Mouse (Mus musculus) myocyte (in vitro differentiated cells): Measurements from ENCODE around the gene Celf2. TPM values are rescaled to one million over a fixed set of nuclear protein-coding genes. Genes with fewer than 3 reads are reported as not detected.

Experiments
- H3K27me3 ChIP-seq: one replicate; pipeline ENCODE4 v1.6.1; 2011; ENCODE audit not compliant: control insufficient read depth, insufficient read depth, insufficient read length
- H3K36me3 ChIP-seq: one replicate; pipeline ENCODE4 v1.6.1; 2011; ENCODE audit not compliant: control insufficient read depth, insufficient read depth
- H3K4me2 ChIP-seq: one replicate; pipeline ENCODE4 v1.6.1; 2011; ENCODE audit warnings: low read depth, control low read depth
- H3K4me3 ChIP-seq: one replicate; pipeline ENCODE4 v1.5.1; 2011; ENCODE audit warnings: mild to moderate bottlenecking, control low read depth, moderate library complexity
- H3K79me2 ChIP-seq: one replicate; pipeline ENCODE4 v1.6.1; 2011; ENCODE audit not compliant: control insufficient read depth, insufficient read depth
- H3ac ChIP-seq: one replicate; pipeline ENCODE4 v1.6.1; 2011; ENCODE audit not compliant: control insufficient read depth, insufficient read length
- CEBPB ChIP-seq: IDR thresholded peaks from 2 replicates; pipeline ENCODE4 v1.6.1; 2011; ENCODE audit warnings: mild to moderate bottlenecking, moderate library complexity; ENCODE audit not compliant: poor library complexity, insufficient read depth, severe bottlenecking
- E2F4 ChIP-seq: IDR thresholded peaks from one replicate; pipeline ENCODE4 v1.6.1; 2011; ENCODE audit warnings: mild to moderate bottlenecking, control low read depth, moderate library complexity; ENCODE audit not compliant: insufficient read depth
- MAX ChIP-seq: IDR thresholded peaks from one replicate; pipeline ENCODE4 v1.6.1; 2011; ENCODE audit warnings: low read depth, mild to moderate bottlenecking, control low read depth
- MYOD1 ChIP-seq, 3 experiments: IDR thresholded peaks; one replicate each; pipeline ENCODE4 v1.6.1; 2011; ENCODE audit warnings: control low read depth in 2 of 3, low read depth in 2 of 3, mild to moderate bottlenecking in 2 of 3, moderate library complexity in 1 of 3; ENCODE audit not compliant: insufficient read length in 2 of 3, control insufficient read depth in 1 of 3
- MYOG ChIP-seq, 3 experiments: IDR thresholded peaks; one replicate each; pipeline ENCODE4 v1.6.1; 2011; ENCODE audit warnings: control low read depth in 2 of 3, low read depth in 2 of 3, mild to moderate bottlenecking in 2 of 3; ENCODE audit not compliant: insufficient read length in 2 of 3, control insufficient read depth in 1 of 3, insufficient read depth in 1 of 3
- POLR2A ChIP-seq: IDR thresholded peaks from one replicate; pipeline ENCODE4 v1.6.1; 2011; ENCODE audit warnings: low read depth, mild to moderate bottlenecking, control low read depth, moderate library complexity; ENCODE audit not compliant: insufficient read length
- POLR2AphosphoS2 ChIP-seq: IDR thresholded peaks from one replicate; pipeline ENCODE4 v1.6.1; 2011; ENCODE audit warnings: low read depth, control low read depth; ENCODE audit not compliant: insufficient read length
- REST ChIP-seq: IDR thresholded peaks from one replicate; pipeline ENCODE4 v1.6.1; 2011; ENCODE audit warnings: mild to moderate bottlenecking, control low read depth, moderate library complexity; ENCODE audit not compliant: insufficient read depth, insufficient read length
- SRF ChIP-seq: IDR thresholded peaks from one replicate; pipeline ENCODE4 v1.6.1; 2011; ENCODE audit warnings: low read depth; ENCODE audit not compliant: control insufficient read depth, insufficient read length
- TCF12 ChIP-seq: IDR thresholded peaks from one replicate; pipeline ENCODE4 v1.6.1; 2011; ENCODE audit warnings: mild to moderate bottlenecking, control low read depth; ENCODE audit not compliant: poor library complexity, insufficient read depth, severe bottlenecking
- TCF3 ChIP-seq: IDR thresholded peaks from one replicate; pipeline ENCODE4 v1.6.1; 2011; ENCODE audit warnings: low read depth, control low read depth; ENCODE audit not compliant: insufficient read length
- USF1 ChIP-seq: IDR thresholded peaks from one replicate; pipeline ENCODE4 v1.6.1; 2011; ENCODE audit warnings: low read depth, mild to moderate bottlenecking, control low read depth, moderate library complexity
- polyA plus RNA-seq: library from polyadenylated mRNA; unstranded; fragments of >200 nt; fragmentation: generic; extraction: Trizol; gene quantifications from one replicate; pipeline ENCODE4 v1.2.1, GENCODE M21; 2012; ENCODE audit warnings: missing spikeins

Celf2 gene
- polyA plus RNA-seq, 1 experiment, result 30.1 TPM

DNA sequence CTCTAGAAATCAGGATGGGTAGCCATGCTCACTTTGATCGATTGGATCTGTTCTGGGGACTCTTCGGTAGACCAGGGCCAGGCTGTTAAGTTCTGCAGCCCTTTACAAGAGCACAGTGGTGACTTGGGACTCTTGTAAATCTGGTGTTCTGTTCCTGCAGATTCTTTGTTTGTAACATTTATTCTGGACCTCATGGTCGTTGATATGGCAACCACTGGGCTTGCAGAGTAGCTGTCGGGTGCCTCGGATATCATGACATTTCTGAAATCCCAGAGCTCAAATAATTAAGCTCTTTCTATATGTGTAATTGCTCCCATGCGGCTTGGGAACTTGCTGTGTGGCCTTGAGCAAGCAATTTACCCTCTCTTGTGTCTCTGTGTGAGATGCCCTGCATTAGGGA lies 525.5 kb downstream of the Celf2 start:
- Histone ChIP-seq H3K27me3 (no peaks in the 10 kb centered on the region), H3K4me2 (no peak overlapping the region), H3K79me2 (no peaks in the 10 kb centered on the region), H3K36me3 (no peaks in the 10 kb centered on the region), H3K4me3 (no peak overlapping the region), H3ac (no peak overlapping the region)
- TF ChIP-seq POLR2A (no peak), CEBPB (no peak), MYOG (IDR thresholded peaks at IDR 0.05; ENCODE audit: control insufficient read depth in 1 of 3, insufficient read depth in 1 of 3, insufficient read length in 2 of 3, low read depth in 2 of 3) (no peak), MYOD1 (IDR thresholded peaks at IDR 0.05; ENCODE audit: control insufficient read depth in 1 of 3, insufficient read length in 2 of 3, low read depth in 2 of 3) (no peak), TCF12 (no peak), USF1 (no peak), POLR2AphosphoS2 (no peak), REST (no peak), E2F4 (no peak)

GRCm38 (mm10) chr2:6976300-6976699 lies 533.1 kb downstream of the Celf2 start:
- Histone ChIP-seq H3K27me3 (no peaks in the 10 kb centered on the region), H3ac (no peak overlapping the region)

DNA sequence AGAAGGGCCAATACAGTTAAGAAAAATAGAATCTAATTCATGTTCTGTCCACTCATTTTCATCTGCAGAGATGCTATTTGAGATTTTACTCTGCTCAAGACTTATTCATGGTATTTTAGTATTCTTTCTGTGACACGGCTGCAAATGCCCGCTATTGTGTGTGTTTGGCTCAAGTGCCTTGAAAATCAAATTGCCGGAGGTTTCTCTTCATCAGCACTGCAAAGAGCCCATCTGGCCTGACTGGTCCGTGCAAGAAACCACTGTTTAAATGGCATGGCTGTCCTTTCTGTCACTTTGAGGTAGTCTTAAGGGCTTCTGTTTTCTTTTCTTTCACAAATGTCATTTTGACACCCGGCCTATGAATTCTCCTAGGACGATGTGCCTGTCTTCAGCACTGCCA lies 540.1 kb downstream of the Celf2 start:
- no peaks in the 10 kb centered on the region for H3K79me2 ChIP-seq
- no peak for TF ChIP-seq CEBPB
- no peak for TF ChIP-seq TCF12
- no peak for TF ChIP-seq E2F4
- TF ChIP-seq TCF3, result no peak
- no peak for TF ChIP-seq POLR2A
- TF ChIP-seq MAX, result no peak
- TF ChIP-seq POLR2AphosphoS2, result no peak
- no peak for TF ChIP-seq USF1
- TF ChIP-seq MYOD1 (IDR thresholded peaks at IDR 0.05; ENCODE audit: control insufficient read depth in 1 of 3, insufficient read length in 2 of 3, low read depth in 2 of 3), result no peak
- no peak for TF ChIP-seq SRF
- no peak for TF ChIP-seq MYOG (IDR thresholded peaks at IDR 0.05; ENCODE audit: control insufficient read depth in 1 of 3, insufficient read depth in 1 of 3, insufficient read length in 2 of 3, low read depth in 2 of 3)
- no peak for TF ChIP-seq REST
- no peak overlapping the region for H3K4me2 ChIP-seq
- no peak overlapping the region for H3K4me3 ChIP-seq
- no peaks in the 10 kb centered on the region for H3K36me3 ChIP-seq
- H3ac ChIP-seq, result no peak overlapping the region
- H3K27me3 ChIP-seq, result no peaks in the 10 kb centered on the region

More at GRCm38 (mm10) chr2:6976300-6976699, 533.1 kb downstream of the Celf2 start:
- no peaks in the 10 kb centered on the region for H3K79me2 ChIP-seq
- TF ChIP-seq USF1, result no peak
- H3K4me3 ChIP-seq, result no peak overlapping the region
- no peak overlapping the region for H3K4me2 ChIP-seq
- no peaks in the 10 kb centered on the region for H3K36me3 ChIP-seq

DNA sequence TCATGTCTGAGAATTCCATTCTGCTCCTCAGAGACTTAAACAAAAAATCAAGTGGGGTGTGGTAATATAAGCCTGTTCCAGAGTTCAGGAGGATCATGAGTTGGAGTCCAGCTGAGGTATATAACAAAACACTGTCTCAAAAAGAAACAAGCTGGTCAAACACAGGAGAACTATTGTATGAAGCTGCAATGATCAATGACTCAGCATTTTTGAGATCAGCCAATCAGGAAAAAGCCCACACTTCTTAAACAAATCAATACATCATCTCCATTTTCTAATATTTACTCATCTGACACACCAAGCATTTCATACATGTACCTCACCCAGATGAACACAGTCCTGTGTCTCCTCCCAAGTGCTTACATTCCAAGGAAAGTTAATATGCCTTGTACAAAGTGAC lies 544.1 kb downstream of the Celf2 start:
- Histone ChIP-seq H3K4me2 (no peak overlapping the region), H3K4me3 (no peak overlapping the region), H3K27me3 (no peaks in the 10 kb centered on the region), H3K36me3 (no peaks in the 10 kb centered on the region), H3ac (no peak overlapping the region), H3K79me2 (no peaks in the 10 kb centered on the region)
- TF ChIP-seq TCF12, result no peak
- no peak for TF ChIP-seq USF1
- no peak for TF ChIP-seq CEBPB
- no peak for TF ChIP-seq POLR2AphosphoS2
- no peak for TF ChIP-seq REST
- no peak for TF ChIP-seq MYOG (IDR thresholded peaks at IDR 0.05; ENCODE audit: control insufficient read depth in 1 of 3, insufficient read depth in 1 of 3, insufficient read length in 2 of 3, low read depth in 2 of 3)
- TF ChIP-seq SRF, result no peak
- TF ChIP-seq MAX, result no peak
- TF ChIP-seq E2F4, result no peak
- TF ChIP-seq MYOD1 (IDR thresholded peaks at IDR 0.05; ENCODE audit: control insufficient read depth in 1 of 3, insufficient read length in 2 of 3, low read depth in 2 of 3), result no peak
- no peak for TF ChIP-seq POLR2A
- no peak for TF ChIP-seq TCF3

GRCm38 (mm10) chr2:6950702-6951101 lies 558.7 kb downstream of the Celf2 start:
- no peaks in the 10 kb centered on the region for H3K36me3 ChIP-seq
- H3K79me2 ChIP-seq, result no peaks in the 10 kb centered on the region
- no peak overlapping the region for H3K4me3 ChIP-seq
- no peak overlapping the region for H3K4me2 ChIP-seq
- no peaks in the 10 kb centered on the region for H3K27me3 ChIP-seq
- H3ac ChIP-seq, result no peak overlapping the region
- TF ChIP-seq MYOD1 (IDR thresholded peaks at IDR 0.05; ENCODE audit: control insufficient read depth in 1 of 3, insufficient read length in 2 of 3, low read depth in 2 of 3), result no peak
